In genomic region chr11:59308625-59309024, GRCm38 (mm10) we compare ENCODE assay signal across 10 mouse cellular contexts. TPM values are rescaled to one million over a fixed set of nuclear protein-coding genes. Genes with fewer than 3 reads are reported as not detected.
DNase-seq lines count a peak whose midpoint lies in the region; ATAC-seq and TF ChIP-seq lines count a peak whose summit lies in the region.
"Had no signal": no experiment of that assay in that cellular context is flagged by ENCODE, and none has a peak within 500 bp of the region (broad histone marks: within the 10 kb centered on the region; RNA-seq: fewer than 3 reads in every experiment).

No protein-coding gene starts in this region.

- no peak overlapping the region for H3K27ac ChIP-seq in lung, postnatal 0 days (ENCODE audit: low read length)
- peak overlapping the region; percentile 65 for H3K27ac ChIP-seq in limb, embryonic 13.5 days
- peak overlapping the region; percentile 84 for H3K27ac ChIP-seq in stomach, embryonic 16.5 days (ENCODE audit: low read length)

- no peak overlapping the region for H3K4me3 ChIP-seq in lung, postnatal 0 days (ENCODE audit: low read depth, low read length)
- H3K4me3 ChIP-seq in limb, embryonic 13.5 days, result peak overlapping the region; percentile 75
- peak overlapping the region; percentile 72; the same call in 1 of the 2 replicates for H3K4me3 ChIP-seq in stomach, embryonic 16.5 days (replicated peaks; ENCODE audit: low read length)

- no peak for TF ChIP-seq EP300 in lung, postnatal 0 days (IDR thresholded peaks at IDR 0.05)

- no peak for TF ChIP-seq CTCF in lung, postnatal 0 days (IDR thresholded peaks at IDR 0.05)

- H3K36me3 ChIP-seq in lung, postnatal 0 days (ENCODE audit: insufficient read depth, low read length), result no peaks in the 10 kb centered on the region
- no peaks in the 10 kb centered on the region for H3K36me3 ChIP-seq in limb, embryonic 13.5 days
- H3K36me3 ChIP-seq in stomach, embryonic 16.5 days (ENCODE audit: control insufficient read depth, insufficient read depth, low read length), result no peaks in the 10 kb centered on the region

- H3K4me1 ChIP-seq in lung, postnatal 0 days (ENCODE audit: insufficient read depth, low read depth, low read length), result no peaks in the 10 kb centered on the region
- peaks cover 82% of the 10 kb centered on the region for H3K4me1 ChIP-seq in limb, embryonic 13.5 days
- H3K4me1 ChIP-seq in stomach, embryonic 16.5 days (ENCODE audit: control insufficient read depth, insufficient read depth, low read length), result peaks cover 37% of the 10 kb centered on the region

- DNase-seq in heart, adult 11 months, result peak; percentile 88
- DNase-seq in heart, postnatal 4 days, result no peak
- no peak for DNase-seq in lung, postnatal 0 days (ENCODE audit: low spot score)
- no peak for DNase-seq in lung, postnatal 36 days
- no peak for DNase-seq in frontal cortex, postnatal 14 days (ENCODE audit: low spot score in 2 of 2)
- no peak for DNase-seq in right cerebral cortex, postnatal 25 days
- DNase-seq: cerebellum, adult 11-12 months; lung, adult 2 months had no signal

- H3K9ac ChIP-seq in lung, postnatal 0 days (replicated peaks; ENCODE audit: low read depth), result no peak overlapping the region
- H3K9ac ChIP-seq in limb, embryonic 13.5 days, result peak overlapping the region; percentile 84
- peak overlapping the region; percentile 53; the same call in 1 of the 2 replicates for H3K9ac ChIP-seq in stomach, embryonic 16.5 days (ENCODE audit: low read length)

- ATAC-seq in lung, postnatal 0 days, result no peak
- no peak for ATAC-seq in limb, embryonic 13.5 days (ENCODE audit: low FRiP score, low read depth)
- no peak for ATAC-seq in stomach, embryonic 16.5 days (ENCODE audit: insufficient read depth, low FRiP score)

- peaks cover 19% of the 10 kb centered on the region; the same call in 1 of the 2 replicates for H3K27me3 ChIP-seq in lung, postnatal 0 days (replicated peaks; ENCODE audit: insufficient read depth, low read length)
- peaks cover 76% of the 10 kb centered on the region for H3K27me3 ChIP-seq in limb, embryonic 13.5 days
- H3K27me3 ChIP-seq in stomach, embryonic 16.5 days (ENCODE audit: control insufficient read depth, insufficient read depth, low read length), result peaks cover 29% of the 10 kb centered on the region

- no peaks in the 10 kb centered on the region for H3K9me3 ChIP-seq in lung, postnatal 0 days (ENCODE audit: low read length)
- H3K9me3 ChIP-seq in limb, embryonic 13.5 days, result no peaks in the 10 kb centered on the region
- no peaks in the 10 kb centered on the region for H3K9me3 ChIP-seq in stomach, embryonic 16.5 days (replicated peaks; ENCODE audit: control insufficient read depth, low read length)

- H3K4me2 ChIP-seq in lung, postnatal 0 days (replicated peaks; ENCODE audit: low read depth, low read length), result 0 out of 2 replicates have a peak overlapping the region, but pooled peaks have one; percentile 87
- H3K4me2 ChIP-seq in limb, embryonic 13.5 days (replicated peaks), result peak overlapping the region; percentile 89
- peak overlapping the region; percentile 85 for H3K4me2 ChIP-seq in stomach, embryonic 16.5 days (ENCODE audit: low read depth, low read length)

- 40% methylated on average over 6 of the region's 6 CpGs for WGBS in lung, postnatal 0 days
- WGBS in limb, embryonic 13.5 days, result 34% methylated on average over 6 of the region's 6 CpGs
- WGBS in stomach, embryonic 16.5 days, result 38% methylated on average over 6 of the region's 6 CpGs

RNA-seq across cellular contexts. Expression of gene Wnt9a, which starts 1.9 kb away (rescaled TPM):
- total RNA-seq in heart, postnatal 4 days (2021), result 1 to 10 TPM; 5.6 to 5.7 TPM
- polyA plus RNA-seq in lung, postnatal 0 days (2015; fragmentation: Nextera tagmentation; extraction: Ambion mirVana), result 9.7 and 10.5 TPM in 2 replicates
- 8.1 and 8.9 TPM in 2 replicates for polyA plus RNA-seq in limb, embryonic 13.5 days (2015; fragmentation: Nextera tagmentation; extraction: Ambion mirVana)
- polyA plus RNA-seq in stomach, embryonic 16.5 days (2015; fragmentation: Nextera tagmentation; extraction: Ambion mirVana), result 5.6 and 5.8 TPM in 2 replicates

RNA-seq across cellular contexts. Expression of gene Wnt3a, which starts 18.1 kb away (rescaled TPM):
- not detected for total RNA-seq in heart, postnatal 4 days (2021)
- polyA plus RNA-seq in lung, postnatal 0 days (2015; fragmentation: Nextera tagmentation; extraction: Ambion mirVana), result 12.6 and 18.9 TPM in 2 replicates
- 2.6 and 3.1 TPM in 2 replicates for polyA plus RNA-seq in limb, embryonic 13.5 days (2015; fragmentation: Nextera tagmentation; extraction: Ambion mirVana)
- polyA plus RNA-seq in stomach, embryonic 16.5 days (2015; fragmentation: Nextera tagmentation; extraction: Ambion mirVana), result 0.23 and 0.62 TPM in 2 replicates
